Mouse (Mus musculus): Measurements from ENCODE around the gene Sec63. TPM values are rescaled to one million over a fixed set of nuclear protein-coding genes. Genes with fewer than 3 reads are reported as not detected.

The Sec63 gene
- polyA plus RNA-seq, 1 experiment from 2014 or later = 15.8 TPM

DNA sequence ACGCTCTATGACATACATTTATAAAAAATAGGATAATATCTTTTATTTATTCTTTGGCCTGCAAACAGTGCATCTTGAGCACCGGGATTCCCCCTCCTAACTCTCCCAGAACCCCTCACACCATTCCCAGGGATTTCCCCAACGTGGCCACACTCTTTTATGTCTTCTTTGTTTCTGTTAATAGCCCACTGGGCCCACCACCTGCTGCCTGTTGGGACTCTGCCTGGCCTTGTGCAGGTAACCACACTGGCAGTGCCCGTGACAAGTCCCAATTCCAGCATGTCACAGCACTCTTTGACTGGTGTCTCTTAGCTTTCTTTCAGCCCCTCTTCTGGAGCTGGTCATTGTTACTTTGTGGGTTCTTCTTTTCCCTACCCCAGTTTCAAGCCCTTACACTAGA lies 93.5 kb downstream of the Sec63 start:
- Histone ChIP-seq H3K4me3 (replicated peaks) (no peak overlapping the region), H3K9me3 (replicated peaks) (no peaks in the 10 kb centered on the region), H3K9ac (replicated peaks) (no peak overlapping the region), H3K27ac (replicated peaks) (no peak overlapping the region), H3K4me2 (no peak overlapping the region), H3K4me1 (peaks cover 9% of the 10 kb centered on the region), H3K36me3 (no peaks in the 10 kb centered on the region), H3K27me3 (replicated peaks) (no peaks in the 10 kb centered on the region)
- ATAC-seq (ENCODE audit: low FRiP score) = no peak
- 51% methylated on average over 4 of the region's 4 CpGs for WGBS

- 54% methylated on average over 5 of the region's 5 CpGs for WGBS
- H3K4me1 ChIP-seq = peaks cover 13% of the 10 kb centered on the region
- ATAC-seq (ENCODE audit: low FRiP score) = no peak
- no peak overlapping the region for H3K27ac ChIP-seq (replicated peaks)
- H3K4me2 ChIP-seq = no peak overlapping the region
- H3K4me3 ChIP-seq (replicated peaks) = no peak overlapping the region
- H3K9ac ChIP-seq (replicated peaks) = no peak overlapping the region
- no peaks in the 10 kb centered on the region for H3K9me3 ChIP-seq (replicated peaks)
- H3K27me3 ChIP-seq (replicated peaks) = no peaks in the 10 kb centered on the region
- H3K36me3 ChIP-seq = no peaks in the 10 kb centered on the region
These were observed 94.0 kb downstream of the Sec63 start for GRCm38 (mm10) chr10:42855250-42855649.

DNA sequence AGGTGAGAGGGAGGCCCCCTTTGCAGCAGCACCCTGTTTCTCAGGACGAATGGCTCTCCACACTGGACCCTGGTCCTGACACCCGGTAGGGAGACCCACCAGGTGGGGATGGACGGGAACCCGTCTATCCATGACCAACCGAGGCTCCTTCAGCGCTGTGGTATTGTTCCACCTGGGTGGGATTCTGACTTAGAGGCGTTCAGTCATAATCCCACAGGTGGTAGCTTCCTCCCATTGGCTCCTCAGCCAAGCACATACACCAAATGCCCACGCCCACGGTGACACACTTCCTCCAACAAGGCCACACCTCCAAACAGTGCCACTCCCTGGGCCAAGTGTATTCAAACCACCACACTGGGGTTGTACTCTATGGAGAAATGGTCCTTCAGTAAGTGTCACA lies 95.3 kb downstream of the Sec63 start:
- Histone ChIP-seq H3K4me3 (replicated peaks) (no peak overlapping the region), H3K4me1 (peaks cover 19% of the 10 kb centered on the region), H3K27ac (replicated peaks) (no peak overlapping the region), H3K9ac (replicated peaks) (no peak overlapping the region), H3K4me2 (no peak overlapping the region), H3K9me3 (replicated peaks) (no peaks in the 10 kb centered on the region), H3K36me3 (no peaks in the 10 kb centered on the region), H3K27me3 (replicated peaks) (no peaks in the 10 kb centered on the region)
- ATAC-seq (ENCODE audit: low FRiP score) = no peak
- WGBS = 93% methylated on average over 9 of the region's 9 CpGs

GRCm38 (mm10) chr10:42857021-42857420 lies 95.7 kb downstream of the Sec63 start:
- 99% methylated on average over 2 of the region's 2 CpGs for WGBS
- ATAC-seq (ENCODE audit: low FRiP score) = no peak
- Histone ChIP-seq H3K4me3 (replicated peaks) (no peak overlapping the region), H3K9ac (replicated peaks) (no peak overlapping the region), H3K27me3 (replicated peaks) (no peaks in the 10 kb centered on the region), H3K4me2 (no peak overlapping the region), H3K9me3 (replicated peaks) (no peaks in the 10 kb centered on the region), H3K36me3 (no peaks in the 10 kb centered on the region), H3K27ac (replicated peaks) (no peak overlapping the region), H3K4me1 (peaks cover 21% of the 10 kb centered on the region)

GRCm38 (mm10) chr10:42859781-42860158 lies 98.5 kb downstream of the Sec63 start:
- Histone ChIP-seq H3K4me2 (peak overlapping the region; percentile 56), H3K27ac (replicated peaks) (peak overlapping the region; percentile 75), H3K9ac (replicated peaks) (peak overlapping the region; percentile 14; the same call in 1 of the 2 replicates), H3K4me3 (replicated peaks) (peak overlapping the region; percentile 38; the same call in 1 of the 2 replicates), H3K27me3 (replicated peaks) (no peaks in the 10 kb centered on the region), H3K36me3 (no peaks in the 10 kb centered on the region), H3K4me1 (peaks cover 43% of the 10 kb centered on the region), H3K9me3 (replicated peaks) (no peaks in the 10 kb centered on the region)
- ATAC-seq (ENCODE audit: low FRiP score) = no peak; the same call in 1 of the 2 replicates
- WGBS = 11% methylated on average over 2 of the region's 2 CpGs

DNA sequence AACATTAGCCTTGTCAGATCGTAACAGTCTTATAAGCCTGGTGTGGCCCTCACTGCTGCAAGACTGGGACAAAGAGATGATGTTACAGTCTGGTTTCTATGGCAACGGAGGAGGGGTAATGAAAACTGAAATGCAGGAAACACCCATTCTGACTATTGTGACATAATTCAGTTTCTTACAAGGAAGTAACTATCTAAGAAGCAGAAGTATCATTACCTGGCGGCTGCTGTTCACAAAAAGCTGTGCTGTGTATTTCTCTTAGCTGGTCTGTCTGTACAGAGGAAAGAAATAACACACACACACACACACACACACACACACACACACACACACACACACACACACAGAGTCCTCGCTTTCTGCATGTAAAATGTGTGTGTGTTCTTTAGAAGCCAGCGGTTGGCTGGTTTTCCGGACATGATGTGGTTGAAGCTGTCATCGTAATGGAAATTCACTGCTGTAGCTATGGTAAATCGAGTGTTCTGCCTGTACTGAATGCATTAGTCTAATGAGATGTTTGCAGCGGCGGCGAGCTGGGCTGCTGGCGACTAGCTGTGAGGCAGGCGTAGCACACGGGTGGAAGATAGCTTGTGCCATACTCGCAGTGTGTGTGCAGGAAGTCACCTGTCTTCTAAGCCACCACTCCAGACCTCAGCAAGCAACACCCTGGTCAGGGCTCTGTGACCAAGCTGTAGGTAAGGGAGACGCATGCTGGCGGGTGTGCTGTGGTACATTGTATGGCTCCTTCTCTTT lies 99.0 kb downstream of the Sec63 start, which contains the start of gene Scml4:
Scml4 (plus strand) TSS at position 212 of the 753 bp plus-strand sequence.
- ATAC-seq (ENCODE audit: low FRiP score) = peak; percentile 76
- no peaks in the 10 kb centered on the region for H3K27me3 ChIP-seq (replicated peaks)
- H3K4me1 ChIP-seq = peaks cover 41% of the 10 kb centered on the region
- H3K27ac ChIP-seq (replicated peaks) = peak within 1 kb of the TSS; percentile 75
- peak within 1 kb of the TSS; percentile 56 for H3K4me2 ChIP-seq
- H3K4me3 ChIP-seq (replicated peaks) = peak within 1 kb of the TSS; percentile 38
- peak within 1 kb of the TSS; percentile 41 for H3K9ac ChIP-seq (replicated peaks)
- H3K36me3 ChIP-seq = no peaks in the 10 kb centered on the region
- WGBS = 20% methylated on average over 17 of the region's 17 CpGs
- H3K9me3 ChIP-seq (replicated peaks) = no peaks in the 10 kb centered on the region

DNA sequence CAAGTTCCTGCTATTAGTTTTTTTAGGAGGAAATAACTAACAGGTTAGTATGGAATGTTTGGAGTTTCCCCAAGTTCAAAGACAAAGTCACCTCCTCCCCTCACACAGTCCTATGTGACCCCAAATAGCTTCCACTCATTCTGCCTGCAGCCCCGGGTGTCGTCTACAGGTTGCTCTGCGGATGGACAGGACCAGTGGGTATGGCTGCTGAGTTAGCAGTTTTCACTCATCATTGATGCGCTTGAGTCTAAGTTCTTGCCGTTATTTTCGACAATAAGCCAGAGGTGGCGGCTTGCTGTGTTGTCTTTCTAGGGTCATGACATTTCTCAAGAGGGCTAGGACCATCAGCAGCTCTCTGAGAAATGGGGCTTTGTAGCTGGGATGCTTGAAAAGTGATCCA lies 100.2 kb downstream of the Sec63 start:
- Histone ChIP-seq H3K4me1 (peaks cover 41% of the 10 kb centered on the region), H3K9me3 (replicated peaks) (no peaks in the 10 kb centered on the region), H3K4me3 (replicated peaks) (0 out of 2 replicates have a peak overlapping the region, but pooled peaks have one; percentile 2), H3K36me3 (no peaks in the 10 kb centered on the region), H3K27ac (replicated peaks) (no peak overlapping the region), H3K4me2 (peak overlapping the region; percentile 32), H3K27me3 (replicated peaks) (no peaks in the 10 kb centered on the region), H3K9ac (replicated peaks) (no peak overlapping the region)
- WGBS = 84% methylated on average over 7 of the region's 7 CpGs
- no peak for ATAC-seq (ENCODE audit: low FRiP score)

- peak overlapping the region; percentile 32 for H3K4me2 ChIP-seq
- H3K27me3 ChIP-seq (replicated peaks) = no peaks in the 10 kb centered on the region
- no peaks in the 10 kb centered on the region for H3K9me3 ChIP-seq (replicated peaks)
- no peak overlapping the region for H3K9ac ChIP-seq (replicated peaks)
- H3K36me3 ChIP-seq = no peaks in the 10 kb centered on the region
- H3K4me3 ChIP-seq (replicated peaks) = 0 out of 2 replicates have a peak overlapping the region, but pooled peaks have one; percentile 4
- no peak overlapping the region for H3K27ac ChIP-seq (replicated peaks)
- no peak for ATAC-seq (ENCODE audit: low FRiP score)
- WGBS = 66% methylated on average over 13 of the region's 13 CpGs
- H3K4me1 ChIP-seq = peaks cover 41% of the 10 kb centered on the region
These were observed 100.9 kb downstream of the Sec63 start for GRCm38 (mm10) chr10:42862102-42862740.

DNA sequence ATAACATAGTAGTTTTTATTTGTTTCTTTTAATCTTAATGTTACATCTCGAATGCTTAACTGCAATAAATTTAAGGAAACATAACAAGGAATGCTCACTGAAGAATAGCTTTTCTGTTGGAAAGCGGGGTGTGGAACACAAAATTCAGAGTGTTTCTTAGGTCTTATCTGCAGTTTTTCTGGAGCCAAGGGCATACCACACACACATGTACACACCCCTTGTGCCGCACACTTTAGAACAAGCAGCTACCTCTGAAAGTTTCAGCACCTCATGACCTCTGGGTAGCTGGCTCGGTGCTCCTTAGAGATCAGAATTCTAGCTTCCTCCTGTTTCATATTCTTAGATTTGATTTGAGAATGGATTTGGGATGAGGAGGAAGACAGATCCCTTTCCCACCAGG lies 101.5 kb downstream of the Sec63 start:
- Histone ChIP-seq H3K36me3 (no peaks in the 10 kb centered on the region), H3K9me3 (replicated peaks) (no peaks in the 10 kb centered on the region), H3K9ac (replicated peaks) (no peak overlapping the region), H3K4me2 (peak overlapping the region; percentile 64), H3K27ac (replicated peaks) (no peak overlapping the region), H3K4me3 (replicated peaks) (no peak overlapping the region), H3K4me1 (peaks cover 41% of the 10 kb centered on the region), H3K27me3 (replicated peaks) (no peaks in the 10 kb centered on the region)
- no peak for ATAC-seq (ENCODE audit: low FRiP score)
- WGBS = 80% methylated on average over 4 of the region's 4 CpGs

GRCm38 (mm10) chr10:42863621-42864391 lies 102.5 kb downstream of the Sec63 start:
- Histone ChIP-seq H3K36me3 (no peaks in the 10 kb centered on the region), H3K4me1 (peaks cover 41% of the 10 kb centered on the region)
- WGBS = 20% methylated on average over 31 of the region's 31 CpGs

GRCm38 (mm10) chr10:42864696-42865095 lies 103.4 kb downstream of the Sec63 start:
- H3K27ac ChIP-seq (replicated peaks) = no peak overlapping the region
- H3K27me3 ChIP-seq (replicated peaks) = no peaks in the 10 kb centered on the region
- ATAC-seq (ENCODE audit: low FRiP score) = no peak
- H3K4me1 ChIP-seq = peaks cover 36% of the 10 kb centered on the region
- H3K4me2 ChIP-seq = peak overlapping the region; percentile 64
- H3K9me3 ChIP-seq (replicated peaks) = no peaks in the 10 kb centered on the region
- WGBS = 40% methylated on average over 5 of the region's 5 CpGs
- no peaks in the 10 kb centered on the region for H3K36me3 ChIP-seq
- H3K9ac ChIP-seq (replicated peaks) = no peak overlapping the region
- H3K4me3 ChIP-seq (replicated peaks) = no peak overlapping the region

More at GRCm38 (mm10) chr10:42863621-42864391, 102.5 kb downstream of the Sec63 start:
- ATAC-seq (ENCODE audit: low FRiP score) = peak; percentile 18; the same call in 1 of the 2 replicates
- Histone ChIP-seq H3K27me3 (replicated peaks) (no peaks in the 10 kb centered on the region), H3K4me3 (replicated peaks) (peak overlapping the region; percentile 38), H3K4me2 (peak overlapping the region; percentile 64), H3K9me3 (replicated peaks) (no peaks in the 10 kb centered on the region), H3K27ac (replicated peaks) (peak overlapping the region; percentile 64; the same call in 1 of the 2 replicates), H3K9ac (replicated peaks) (peak overlapping the region; percentile 30)

Data from neural tube, embryonic 15.5 days (tissue).